Mouse (Mus musculus) mesoderm, embryonic 11.5 days (tissue): ENCODE data around the gene Eef2k.
A peak's percentile ranks its signal among the peaks of the same experiment; 100 is the strongest.

Experiments
- DNase-seq: peaks from one replicate; pipeline ENCODE4 v3.0.0-alpha.2; 2012; ENCODE audit warnings: low read depth, low spot score

Eef2k gene

GRCm38 (mm10) chr7:120842345-120843036 lies at the start of gene Eef2k:
Gene Eef2k, plus strand, starts transcription at chr7:120842831.
- DNase-seq, result peak; percentile 91

GRCm38 (mm10) chr7:120795544-120795943 lies 47.1 kb upstream of the Eef2k start:
- DNase-seq, result no peak

- no peak for DNase-seq
Observed at GRCm38 (mm10) chr7:120796369-120796768, 46.3 kb upstream of the Eef2k start.

- no peak for DNase-seq
Observed at GRCm38 (mm10) chr7:120803268-120803667, 39.4 kb upstream of the Eef2k start.

- no peak for DNase-seq
Observed at GRCm38 (mm10) chr7:120809705-120810104, 32.9 kb upstream of the Eef2k start.

- no peak for DNase-seq
Observed at GRCm38 (mm10) chr7:120811834-120812415, 30.7 kb upstream of the Eef2k start, which contains the start of gene Gm5737. Gene Gm5737, plus strand, starts transcription at chr7:120812365.

GRCm38 (mm10) chr7:120817552-120817951 lies 25.1 kb upstream of the Eef2k start:
- DNase-seq, result no peak

- no peak for DNase-seq
Observed at GRCm38 (mm10) chr7:120819386-120819785, 23.2 kb upstream of the Eef2k start.

- DNase-seq, result peak; percentile 76
Observed at GRCm38 (mm10) chr7:120823248-120823647, 19.4 kb upstream of the Eef2k start.

- no peak for DNase-seq
Observed at GRCm38 (mm10) chr7:120825097-120825496, 17.5 kb upstream of the Eef2k start.

- peak; percentile 55 for DNase-seq
Observed at GRCm38 (mm10) chr7:120826408-120826807, 16.2 kb upstream of the Eef2k start.

GRCm38 (mm10) chr7:120830431-120831381 lies 11.9 kb upstream of the Eef2k start:
- peak; percentile 45 for DNase-seq

- DNase-seq, result no peak
Observed at GRCm38 (mm10) chr7:120834426-120834825, 8.2 kb upstream of the Eef2k start.

- DNase-seq, result peak; percentile 83
Observed at GRCm38 (mm10) chr7:120834863-120835372, 7.7 kb upstream of the Eef2k start.

GRCm38 (mm10) chr7:120835449-120836359 lies 6.9 kb upstream of the Eef2k start:
- DNase-seq, result peak; percentile 94

GRCm38 (mm10) chr7:120836361-120836760 lies 6.3 kb upstream of the Eef2k start:
- DNase-seq, result peak; percentile 51

GRCm38 (mm10) chr7:120838436-120839160 lies 4.0 kb upstream of the Eef2k start:
- no peak for DNase-seq

GRCm38 (mm10) chr7:120839786-120840185 lies 2.8 kb upstream of the Eef2k start:
- no peak for DNase-seq

GRCm38 (mm10) chr7:120843037-120843621 lies 498 bp downstream of the Eef2k start:
- DNase-seq, result peak; percentile 75
